Mouse (Mus musculus) olfactory bulb, adult 2 months (tissue): ENCODE measurements at regions not wholly inside any gene's neighbourhood (a gene's known extent, or its start where the extent isn't known, plus 50 kb on each side); places are given as distances from the start of the nearest gene placed in this dataset.

ENCODE experiments used
- H3K27ac ChIP-seq: fragments of 200-500 bp; 2 replicates; pipeline ENCODE4 v1.5.1; 2012; ENCODE audit warnings: low read depth, low read length; ENCODE audit not compliant: insufficient read depth
- H3K4me1 ChIP-seq: fragments of 200-500 bp; 2 replicates; pipeline ENCODE4 v1.6.1; 2012; ENCODE audit warnings: low read length; ENCODE audit not compliant: control insufficient read depth, insufficient read depth
- H3K4me3 ChIP-seq: fragments of 200-500 bp; 2 replicates; pipeline ENCODE4 v1.5.1; 2012; ENCODE audit warnings: mild to moderate bottlenecking, low read depth, low read length, moderate library complexity; ENCODE audit not compliant: insufficient read depth
- CTCF ChIP-seq: fragments of 200-500 bp; IDR thresholded peaks from 2 replicates; pipeline ENCODE4 v1.5.1; 2012; ENCODE audit warnings: low read depth, mild to moderate bottlenecking, low read length, moderate library complexity; ENCODE audit not compliant: insufficient read depth
- POLR2A ChIP-seq: fragments of 200-500 bp; IDR thresholded peaks from 2 replicates; pipeline ENCODE4 v1.6.1; 2012; ENCODE audit warnings: mild to moderate bottlenecking, low read depth, low read length, moderate library complexity; ENCODE audit not compliant: insufficient read depth
- WGBS: fragments of 180-500 bp; shearing (Covaris S2); methylation state at CpG from one replicate; pipeline ENCODE4 v1.1.7; 2018; 5-methylcytosine and 5-hydroxymethylcytosine counted together

DNA sequence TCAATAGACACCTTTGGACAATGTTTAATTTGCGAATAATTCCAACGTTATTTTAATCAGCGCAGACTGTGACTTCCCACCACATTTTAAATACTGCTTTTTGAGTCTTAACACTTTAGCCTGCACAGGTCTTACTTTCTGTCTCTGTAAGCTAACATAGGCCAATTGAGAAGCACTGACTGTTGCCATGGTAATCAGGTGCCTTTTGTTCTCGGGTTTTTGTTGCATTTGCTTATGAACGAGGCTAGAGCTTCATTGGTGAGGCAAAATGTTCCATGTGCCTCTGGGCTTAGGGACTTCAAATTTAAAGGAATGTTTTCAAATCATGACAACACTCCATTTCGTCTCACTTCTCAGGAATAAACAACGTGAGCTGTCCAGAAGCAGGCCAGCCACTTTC is 269.7 kb downstream of the Pdcd6ip start:
- WGBS, result 58% methylated on average over 7 of the region's 7 CpGs
- Histone ChIP-seq H3K27ac (no peak overlapping the region), H3K4me3 (no peak overlapping the region), H3K4me1 (peaks cover 6% of the 10 kb centered on the region)
- no peak for TF ChIP-seq POLR2A
- TF ChIP-seq CTCF, result no peak

DNA sequence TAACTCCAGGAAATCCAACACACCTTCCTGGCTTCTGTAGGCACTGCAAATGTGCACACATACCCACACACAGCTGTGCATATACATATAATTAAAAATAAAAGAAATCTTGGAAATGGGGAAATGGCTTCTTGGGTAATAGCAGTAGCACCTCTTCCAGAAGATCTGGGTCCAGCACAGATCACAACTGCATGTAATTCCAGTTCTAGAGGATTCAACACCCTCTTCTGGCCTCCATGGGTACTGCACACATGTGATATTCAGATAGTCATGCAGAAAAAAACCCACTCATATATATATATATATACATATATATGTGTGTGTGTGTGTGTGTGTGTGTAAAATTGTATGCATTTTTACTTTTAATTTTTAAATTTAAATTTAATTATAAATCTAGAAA is 272.1 kb downstream of the Pdcd6ip start:
- TF ChIP-seq CTCF (no peak), POLR2A (no peak)
- Histone ChIP-seq H3K4me3 (no peak overlapping the region), H3K4me1 (0 out of 2 replicates have a peak, but pooled peaks cover 2% of the 10 kb centered on the region), H3K27ac (no peak overlapping the region)

DNA sequence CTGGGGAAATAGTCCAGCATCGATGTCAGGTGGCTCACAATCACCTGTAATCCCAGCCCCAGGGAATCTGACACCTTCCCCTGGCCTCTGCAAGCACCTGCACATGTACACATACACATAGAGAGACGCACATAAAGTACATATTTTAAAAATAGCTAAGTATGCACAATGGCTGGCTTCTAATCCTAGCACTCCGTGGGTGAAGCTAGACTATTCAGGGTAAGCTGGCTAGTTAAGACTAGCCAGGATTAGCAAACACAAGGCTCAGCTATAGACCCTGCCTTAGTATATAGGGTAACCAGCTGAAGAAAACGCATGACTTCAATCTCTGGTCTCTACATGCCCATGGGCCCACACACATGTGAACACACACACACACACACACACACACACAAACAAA is 274.6 kb downstream of the Pdcd6ip start:
- Histone ChIP-seq H3K4me3 (no peak overlapping the region), H3K27ac (no peak overlapping the region), H3K4me1 (no peaks in the 10 kb centered on the region)
- TF ChIP-seq POLR2A (no peak), CTCF (no peak)
- WGBS, result 74% methylated on average over 4 of the region's 4 CpGs

DNA sequence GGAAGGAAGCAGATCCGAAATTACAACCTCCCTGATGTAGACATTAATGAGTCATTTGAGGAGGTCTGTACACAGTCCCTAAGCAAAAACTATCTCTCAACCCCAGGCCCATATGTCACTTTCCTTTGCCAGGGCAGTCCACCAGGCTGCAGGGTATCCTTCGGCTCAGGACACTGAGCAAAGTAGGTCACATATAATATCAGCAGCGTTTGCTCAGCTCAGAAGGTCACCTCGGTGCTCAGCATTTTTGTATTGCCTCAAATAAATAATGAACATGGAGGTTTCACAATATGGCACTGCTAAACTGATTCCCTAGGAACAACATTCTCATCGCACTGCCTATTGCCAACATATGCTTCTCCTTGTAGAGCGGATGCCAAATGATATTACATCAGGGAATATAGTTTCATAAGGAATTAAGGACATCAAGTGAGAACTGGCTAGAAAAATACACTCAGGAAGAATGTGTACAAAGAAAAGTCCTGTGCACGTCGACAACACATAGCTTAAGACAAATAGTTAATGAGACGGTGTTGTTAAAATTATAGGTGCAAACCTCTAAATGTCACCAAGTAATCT is 275.4 kb downstream of the Pdcd6ip start:
- H3K4me1 ChIP-seq, result no peaks in the 10 kb centered on the region
- WGBS, result 75% methylated on average over 9 of the region's 9 CpGs
- TF ChIP-seq POLR2A (no peak), CTCF (no peak)
- no peak overlapping the region for H3K27ac ChIP-seq
- H3K4me3 ChIP-seq, result no peak overlapping the region

- 88% methylated on average over 4 of the region's 4 CpGs for WGBS
- no peak for TF ChIP-seq POLR2A
- TF ChIP-seq CTCF, result no peak
- no peaks in the 10 kb centered on the region for H3K4me1 ChIP-seq
- no peak overlapping the region for H3K27ac ChIP-seq
- H3K4me3 ChIP-seq, result no peak overlapping the region
Observed at GRCm38 (mm10) chr9:113430411-113430810, 277.6 kb downstream of the Pdcd6ip start.

DNA sequence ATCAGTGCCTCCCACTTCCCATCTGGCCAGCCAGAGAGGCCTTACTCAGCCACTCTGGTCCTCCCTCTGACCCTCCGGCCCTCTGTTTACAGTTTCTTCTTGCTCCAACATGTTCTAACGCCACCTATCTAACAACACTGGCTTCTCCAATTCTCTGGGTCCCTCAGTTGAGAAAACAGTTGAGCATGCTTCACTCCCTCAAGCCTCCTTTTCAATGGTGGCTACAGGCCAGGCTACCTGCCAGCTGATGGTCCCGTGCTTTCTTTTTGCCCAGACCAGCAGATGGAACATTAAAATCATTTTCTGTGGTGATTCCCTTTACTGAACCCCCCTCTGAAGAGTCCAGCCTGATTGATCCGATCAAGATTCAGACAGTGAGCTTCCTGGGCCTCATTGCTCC is 280.8 kb downstream of the Pdcd6ip start:
- 91% methylated on average over 4 of the region's 4 CpGs for WGBS
- H3K4me3 ChIP-seq, result no peak overlapping the region
- H3K4me1 ChIP-seq, result no peaks in the 10 kb centered on the region
- TF ChIP-seq POLR2A, result no peak
- TF ChIP-seq CTCF, result no peak
- no peak overlapping the region for H3K27ac ChIP-seq

DNA sequence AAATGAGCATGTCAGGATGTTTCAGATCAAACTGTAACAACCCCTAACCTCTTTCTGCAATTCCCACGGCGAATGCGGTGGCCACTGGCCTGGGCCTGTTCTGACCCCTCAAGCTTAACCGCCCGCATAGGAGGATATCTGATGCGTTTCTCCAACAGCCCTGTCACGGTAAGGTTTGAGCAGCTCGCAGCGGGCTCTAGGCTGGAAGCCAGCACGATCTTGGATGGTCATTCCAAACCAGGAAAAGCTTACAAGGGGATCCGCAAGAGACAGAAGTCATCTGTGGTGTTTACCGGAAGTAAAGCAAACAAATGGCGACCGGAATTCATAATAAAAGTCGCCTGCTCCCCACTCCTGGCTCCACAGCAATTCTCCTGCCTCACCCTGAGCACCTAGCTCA is 281.7 kb downstream of the Pdcd6ip start:
- H3K4me1 ChIP-seq, result no peaks in the 10 kb centered on the region
- no peak for TF ChIP-seq POLR2A
- no peak for TF ChIP-seq CTCF
- H3K4me3 ChIP-seq, result no peak overlapping the region
- WGBS, result 96% methylated on average over 15 of the region's 15 CpGs
- H3K27ac ChIP-seq, result no peak overlapping the region

- TF ChIP-seq CTCF (no peak), POLR2A (no peak)
- Histone ChIP-seq H3K4me3 (no peak overlapping the region), H3K4me1 (no peaks in the 10 kb centered on the region), H3K27ac (no peak overlapping the region)
Observed at GRCm38 (mm10) chr9:113421645-113422044, 286.4 kb downstream of the Pdcd6ip start.

DNA sequence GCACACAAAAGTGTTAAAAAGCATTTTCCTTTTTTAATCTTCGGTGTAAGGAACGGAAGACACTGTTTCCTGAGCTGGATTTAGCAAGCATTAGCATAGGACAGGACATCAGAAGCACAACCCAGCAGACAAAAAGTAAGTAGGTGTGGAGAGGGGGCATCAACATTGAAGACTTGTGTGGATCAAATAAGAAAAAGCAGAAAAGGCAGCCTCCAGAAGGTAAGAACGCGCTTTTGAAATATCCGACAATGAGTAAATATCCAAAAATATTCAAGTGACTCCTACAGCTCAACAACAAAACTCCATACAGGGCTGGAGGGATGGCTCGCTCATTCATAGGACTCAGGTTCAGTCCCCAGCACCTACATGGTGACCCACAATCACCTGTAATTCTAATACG is 286.9 kb downstream of the Pdcd6ip start:
- 87% methylated on average over 7 of the region's 7 CpGs for WGBS
- TF ChIP-seq CTCF (no peak), POLR2A (no peak)
- no peak overlapping the region for H3K27ac ChIP-seq
- no peak overlapping the region for H3K4me3 ChIP-seq
- peaks cover under 1% of the 10 kb centered on the region; the same call in 1 of the 2 replicates for H3K4me1 ChIP-seq

DNA sequence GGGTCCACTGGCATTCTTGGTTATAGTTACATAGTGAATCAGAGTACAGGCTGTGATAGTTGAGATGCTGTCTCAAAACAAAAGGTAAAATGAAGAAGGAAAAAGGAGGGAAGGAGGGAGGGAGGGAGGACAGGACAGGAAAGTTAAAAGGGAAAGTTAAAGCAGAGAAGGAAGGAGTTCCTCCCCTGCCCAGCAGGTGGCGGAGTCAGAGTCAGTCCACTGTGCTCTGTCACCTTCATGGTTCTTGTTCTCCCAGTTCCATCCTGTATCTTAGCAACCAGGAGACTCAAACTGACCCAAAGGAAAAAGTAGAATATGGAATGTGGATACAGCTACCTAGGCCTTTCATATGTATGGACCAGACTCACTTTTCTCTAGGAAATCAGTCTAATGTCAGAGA is 288.3 kb downstream of the Pdcd6ip start:
- Histone ChIP-seq H3K4me1 (peaks cover 9% of the 10 kb centered on the region), H3K4me3 (no peak overlapping the region), H3K27ac (no peak overlapping the region)
- TF ChIP-seq POLR2A (no peak), CTCF (no peak)
- 95% methylated on average over 1 of the region's 1 CpGs for WGBS
